Mouse (Mus musculus) olfactory bulb, adult 2 months (tissue): Measurements from ENCODE around the gene Sgms1.

ENCODE experiments used
- CTCF ChIP-seq: fragments of 200-500 bp; IDR thresholded peaks from 2 replicates; pipeline ENCODE4 v1.5.1; 2012; ENCODE audit warnings: low read depth, mild to moderate bottlenecking, low read length, moderate library complexity; ENCODE audit not compliant: insufficient read depth
- POLR2A ChIP-seq: fragments of 200-500 bp; IDR thresholded peaks from 2 replicates; pipeline ENCODE4 v1.6.1; 2012; ENCODE audit warnings: mild to moderate bottlenecking, low read depth, low read length, moderate library complexity; ENCODE audit not compliant: insufficient read depth

- TF ChIP-seq POLR2A (no peak), CTCF (no peak)
Measured at GRCm38 (mm10) chr19:32252987-32253386, 136.5 kb downstream of the Sgms1 start.
